Mouse (Mus musculus): ENCODE measurements around the gene Prc1. TPM values are rescaled to one million over a fixed set of nuclear protein-coding genes. Genes with fewer than 3 reads are reported as not detected.

Prc1 gene
- polyA plus RNA-seq, 1 experiment, result 80.6 TPM

DNA sequence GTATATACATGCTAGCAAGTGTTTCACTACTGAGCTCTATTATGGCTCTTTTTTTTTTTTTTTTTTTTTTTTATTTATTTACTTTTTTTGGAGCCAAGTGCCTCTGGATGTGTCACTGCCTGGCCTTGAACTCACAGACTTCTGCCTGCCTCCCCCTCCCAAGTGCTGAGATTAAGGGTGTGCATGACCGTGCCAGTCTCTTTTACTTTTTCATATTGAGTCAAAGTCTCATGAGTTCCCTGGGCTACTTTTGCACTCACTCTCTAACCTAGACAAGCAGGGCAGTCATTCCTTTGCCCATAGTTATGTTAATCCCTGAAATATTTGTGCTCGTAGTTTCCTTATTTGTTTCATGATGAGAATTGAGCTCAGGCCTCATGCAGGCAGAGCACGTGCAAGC, 12.6 kb upstream of the Prc1 start:
- DNase-seq, result no peak
- TF ChIP-seq POLR2A (IDR thresholded peaks at IDR 0.05; ENCODE audit: control insufficient read depth, extremely low read depth, insufficient read depth, low read length, poor library complexity) (no peak), CTCF (IDR thresholded peaks at IDR 0.05; ENCODE audit: borderline replicate concordance, control insufficient read depth, extremely low read depth, insufficient read depth, low read length, poor library complexity) (no peak)
- Histone ChIP-seq H3K4me3 (ENCODE audit: control insufficient read depth, insufficient read depth, low read length) (no peak overlapping the region), H3K4me1 (replicated peaks; ENCODE audit: control insufficient read depth, insufficient read depth, low read length) (peaks cover 18% of the 10 kb centered on the region), H3K27ac (ENCODE audit: control insufficient read depth, insufficient read depth, low read length) (no peak overlapping the region), H3K36me3 (ENCODE audit: control insufficient read depth, insufficient read depth, low read length) (peaks cover 49% of the 10 kb centered on the region), H3K27me3 (ENCODE audit: control insufficient read depth, insufficient read depth, low read length) (no peaks in the 10 kb centered on the region)
- 94% methylated on average over 3 of the region's 3 CpGs for WGBS

DNA sequence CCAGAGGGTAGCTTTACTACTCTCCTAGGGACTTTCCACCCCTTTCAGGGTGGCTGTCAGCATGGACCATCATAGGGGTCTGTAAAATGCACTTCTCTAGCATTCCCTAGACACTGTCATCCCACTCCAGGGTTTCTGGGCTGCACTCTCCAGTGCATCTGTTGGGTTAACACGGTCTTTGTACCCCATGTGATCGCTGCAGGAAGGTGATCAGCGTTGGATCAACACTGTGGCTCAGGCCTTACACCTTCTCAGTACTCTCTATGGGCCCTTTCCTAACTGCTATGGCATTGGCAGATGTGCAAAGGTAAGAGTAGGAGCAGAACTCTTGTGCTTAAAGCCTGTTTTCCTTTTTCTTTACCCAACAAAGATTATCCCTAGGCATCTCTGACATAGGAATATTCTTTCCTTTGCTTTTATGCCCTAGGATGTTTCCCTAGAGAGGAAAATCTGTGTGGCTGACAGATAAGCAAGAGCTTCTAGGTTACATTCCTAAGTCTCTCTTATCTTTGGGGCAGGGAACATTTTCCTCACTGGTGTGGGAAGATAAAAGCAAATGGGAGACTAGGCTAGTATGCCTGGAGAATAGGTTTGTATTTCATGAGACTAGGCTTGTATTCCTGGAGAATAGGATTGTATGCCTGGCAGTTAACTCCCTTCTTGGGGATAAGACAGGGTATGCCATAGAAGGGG, 10.9 kb upstream of the Prc1 start:
- Histone ChIP-seq H3K4me1 (replicated peaks; ENCODE audit: control insufficient read depth, insufficient read depth, low read length) (peaks cover 32% of the 10 kb centered on the region), H3K27me3 (ENCODE audit: control insufficient read depth, insufficient read depth, low read length) (no peaks in the 10 kb centered on the region), H3K36me3 (ENCODE audit: control insufficient read depth, insufficient read depth, low read length) (peaks cover 37% of the 10 kb centered on the region), H3K27ac (ENCODE audit: control insufficient read depth, insufficient read depth, low read length) (no peak overlapping the region), H3K4me3 (ENCODE audit: control insufficient read depth, insufficient read depth, low read length) (no peak overlapping the region)
- TF ChIP-seq CTCF (IDR thresholded peaks at IDR 0.05; ENCODE audit: borderline replicate concordance, control insufficient read depth, extremely low read depth, insufficient read depth, low read length, poor library complexity), result no peak
- TF ChIP-seq POLR2A (IDR thresholded peaks at IDR 0.05; ENCODE audit: control insufficient read depth, extremely low read depth, insufficient read depth, low read length, poor library complexity), result no peak
- 98% methylated on average over 3 of the region's 3 CpGs for WGBS
- DNase-seq, result no peak

DNA sequence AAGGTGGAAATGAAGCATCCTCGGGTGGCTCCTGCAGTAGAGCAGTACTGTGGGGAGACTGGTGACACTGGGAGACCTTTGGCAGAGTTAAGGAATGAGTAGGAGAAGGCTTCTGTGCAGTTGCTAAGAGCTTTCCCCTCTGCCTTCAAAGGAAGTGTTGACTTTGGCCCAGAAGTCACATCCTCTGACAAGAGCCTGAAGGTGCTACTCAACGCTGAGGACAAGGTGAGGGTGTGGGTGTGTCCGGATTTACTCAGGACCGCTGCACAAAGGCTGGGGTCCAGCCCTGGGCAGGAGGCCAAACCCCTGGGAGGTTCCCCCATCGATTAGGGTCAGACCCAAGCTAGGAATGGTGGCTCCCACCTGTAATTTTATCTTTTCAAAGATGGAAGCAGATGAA, 9.9 kb upstream of the Prc1 start:
- no peak for TF ChIP-seq CTCF (IDR thresholded peaks at IDR 0.05; ENCODE audit: borderline replicate concordance, control insufficient read depth, extremely low read depth, insufficient read depth, low read length, poor library complexity)
- TF ChIP-seq POLR2A (IDR thresholded peaks at IDR 0.05; ENCODE audit: control insufficient read depth, extremely low read depth, insufficient read depth, low read length, poor library complexity), result no peak
- DNase-seq, result no peak
- Histone ChIP-seq H3K4me1 (replicated peaks; ENCODE audit: control insufficient read depth, insufficient read depth, low read length) (peaks cover 32% of the 10 kb centered on the region), H3K4me3 (ENCODE audit: control insufficient read depth, insufficient read depth, low read length) (no peak overlapping the region), H3K36me3 (ENCODE audit: control insufficient read depth, insufficient read depth, low read length) (peaks cover 30% of the 10 kb centered on the region), H3K27me3 (ENCODE audit: control insufficient read depth, insufficient read depth, low read length) (no peaks in the 10 kb centered on the region), H3K27ac (ENCODE audit: control insufficient read depth, insufficient read depth, low read length) (no peak overlapping the region)
- WGBS, result 96% methylated on average over 5 of the region's 5 CpGs

DNA sequence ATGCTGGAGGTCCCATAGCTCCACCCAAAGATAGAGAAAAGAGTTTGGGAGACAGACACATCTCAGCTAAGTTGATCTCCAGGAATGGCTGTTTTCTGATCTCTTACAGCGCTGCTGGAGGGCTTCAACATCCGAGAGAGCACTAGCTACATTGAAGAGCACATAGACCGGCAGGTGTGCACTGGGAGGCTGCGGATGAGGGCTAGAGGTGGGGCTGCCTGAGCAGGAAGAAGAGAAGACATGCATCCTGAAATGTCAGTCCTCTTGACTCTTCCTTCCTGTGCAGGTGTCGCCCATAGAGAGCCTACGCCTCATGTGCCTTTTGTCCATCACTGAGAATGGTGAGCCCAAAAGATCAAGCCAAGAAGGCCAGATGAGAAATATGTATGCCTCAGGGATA, 8.5 kb upstream of the Prc1 start:
- H3K36me3 ChIP-seq (ENCODE audit: control insufficient read depth, insufficient read depth, low read length), result peaks cover 26% of the 10 kb centered on the region
- peak overlapping the region; percentile 81 for H3K27ac ChIP-seq (ENCODE audit: control insufficient read depth, insufficient read depth, low read length)
- TF ChIP-seq POLR2A (IDR thresholded peaks at IDR 0.05; ENCODE audit: control insufficient read depth, extremely low read depth, insufficient read depth, low read length, poor library complexity), result no peak
- no peak for TF ChIP-seq CTCF (IDR thresholded peaks at IDR 0.05; ENCODE audit: borderline replicate concordance, control insufficient read depth, extremely low read depth, insufficient read depth, low read length, poor library complexity)
- peak; percentile 58 for DNase-seq
- H3K4me3 ChIP-seq (ENCODE audit: control insufficient read depth, insufficient read depth, low read length), result no peak overlapping the region
- no peaks in the 10 kb centered on the region for H3K27me3 ChIP-seq (ENCODE audit: control insufficient read depth, insufficient read depth, low read length)
- WGBS, result 15% methylated on average over 6 of the region's 6 CpGs
- peaks cover 32% of the 10 kb centered on the region for H3K4me1 ChIP-seq (replicated peaks; ENCODE audit: control insufficient read depth, insufficient read depth, low read length)

DNA sequence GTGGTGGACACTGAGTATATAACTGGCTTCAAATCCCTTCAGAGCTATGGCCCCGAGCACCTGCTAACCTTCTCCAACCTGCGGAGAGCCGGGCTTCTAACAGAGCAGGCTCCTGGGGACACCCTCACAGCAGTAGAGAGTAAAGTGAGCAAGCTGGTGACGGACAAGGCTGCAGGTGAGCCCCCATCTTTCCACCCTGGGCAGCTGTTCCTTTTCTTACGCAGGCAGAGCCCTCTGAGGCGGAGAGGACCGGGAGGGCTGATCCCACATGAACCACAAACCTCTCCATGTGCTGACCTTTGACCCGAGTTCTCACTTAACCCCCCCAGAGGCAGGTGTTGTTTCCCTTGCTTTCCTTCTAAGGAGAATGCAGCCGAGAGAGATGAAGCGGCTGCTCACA, 6.5 kb upstream of the Prc1 start:
- peak; percentile 18 for DNase-seq
- no peaks in the 10 kb centered on the region for H3K27me3 ChIP-seq (ENCODE audit: control insufficient read depth, insufficient read depth, low read length)
- WGBS, result 34% methylated on average over 10 of the region's 10 CpGs
- H3K36me3 ChIP-seq (ENCODE audit: control insufficient read depth, insufficient read depth, low read length), result peaks cover 22% of the 10 kb centered on the region
- TF ChIP-seq CTCF (IDR thresholded peaks at IDR 0.05; ENCODE audit: borderline replicate concordance, control insufficient read depth, extremely low read depth, insufficient read depth, low read length, poor library complexity) (no peak), POLR2A (IDR thresholded peaks at IDR 0.05; ENCODE audit: control insufficient read depth, extremely low read depth, insufficient read depth, low read length, poor library complexity) (peak; percentile 32; the same call in 1 of the 2 replicates)
- H3K27ac ChIP-seq (ENCODE audit: control insufficient read depth, insufficient read depth, low read length), result peak overlapping the region; percentile 59
- H3K4me1 ChIP-seq (replicated peaks; ENCODE audit: control insufficient read depth, insufficient read depth, low read length), result peaks cover 32% of the 10 kb centered on the region
- no peak overlapping the region for H3K4me3 ChIP-seq (ENCODE audit: control insufficient read depth, insufficient read depth, low read length)

DNA sequence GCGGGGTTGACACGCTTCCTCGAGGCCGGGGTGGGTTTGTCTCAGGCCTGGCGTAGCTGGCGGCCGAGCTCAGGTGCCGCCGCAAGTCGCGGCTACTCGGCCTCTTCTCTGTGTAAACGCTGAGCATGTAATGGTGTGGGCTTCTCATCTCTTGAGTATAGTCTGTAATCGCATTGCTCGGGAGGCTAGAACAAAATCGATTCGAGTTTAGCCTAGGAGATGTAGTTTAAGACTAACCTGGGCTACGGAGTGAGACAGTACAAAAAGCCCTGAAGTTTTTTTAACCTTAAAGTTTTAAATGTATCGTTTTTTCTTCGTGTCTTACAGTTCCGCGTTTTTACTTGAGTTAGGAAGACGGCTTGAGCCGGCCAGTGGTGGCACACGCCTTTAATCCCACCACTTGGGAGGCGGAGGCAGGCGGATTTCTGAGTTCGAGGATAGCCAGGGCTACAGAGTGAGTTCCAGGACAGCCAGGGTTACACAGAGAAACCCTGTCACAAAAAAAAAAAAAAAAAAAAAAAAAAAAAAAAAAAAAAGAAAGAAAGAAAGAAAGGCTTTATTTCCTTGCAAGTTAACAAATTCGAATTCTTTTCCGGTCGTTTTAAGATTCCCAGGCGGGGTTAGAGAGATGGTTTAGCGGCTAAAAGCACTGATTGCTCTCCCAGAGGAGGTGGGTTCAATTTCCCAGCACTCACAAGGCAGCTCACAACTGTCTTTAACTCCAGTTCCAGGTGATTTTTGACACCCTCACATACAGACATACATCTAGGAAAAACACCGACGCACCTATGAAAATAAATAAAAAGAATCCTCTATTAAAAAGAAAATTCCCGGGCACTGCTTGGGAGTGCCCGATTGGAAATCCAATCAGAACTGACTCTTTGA, 756 bp downstream of the Prc1 start:
- no peak overlapping the region for H3K27ac ChIP-seq (ENCODE audit: control insufficient read depth, insufficient read depth, low read length)
- H3K36me3 ChIP-seq (ENCODE audit: control insufficient read depth, insufficient read depth, low read length), result peaks cover 5% of the 10 kb centered on the region; the same call in 1 of the 2 replicates
- H3K4me1 ChIP-seq (replicated peaks; ENCODE audit: control insufficient read depth, insufficient read depth, low read length), result no peaks in the 10 kb centered on the region; the same call in 1 of the 2 replicates
- TF ChIP-seq POLR2A (IDR thresholded peaks at IDR 0.05; ENCODE audit: control insufficient read depth, extremely low read depth, insufficient read depth, low read length, poor library complexity) (no peak), CTCF (IDR thresholded peaks at IDR 0.05; ENCODE audit: borderline replicate concordance, control insufficient read depth, extremely low read depth, insufficient read depth, low read length, poor library complexity) (no peak)
- 10% methylated on average over 37 of the region's 37 CpGs for WGBS
- peak overlapping the region; percentile 85 for H3K4me3 ChIP-seq (ENCODE audit: control insufficient read depth, insufficient read depth, low read length)
- no peaks in the 10 kb centered on the region for H3K27me3 ChIP-seq (ENCODE audit: control insufficient read depth, insufficient read depth, low read length)
- no peak for DNase-seq

Measured in thymus, adult 2 months (tissue).